Mouse (Mus musculus) bone marrow macrophage, adult 2 months (primary cell): ENCODE measurements around the gene Nrxn2. TPM values are rescaled to one million over a fixed set of nuclear protein-coding genes. Genes with fewer than 3 reads are reported as not detected.
A peak's percentile ranks its signal among the peaks of the same experiment; 100 is the strongest.

Source experiments
- H3K27ac ChIP-seq: 2 replicates; pipeline ENCODE4 v1.5.1; 2012; ENCODE audit warnings: low read depth, low read length; ENCODE audit not compliant: insufficient read depth
- H3K4me1 ChIP-seq: 2 replicates; pipeline ENCODE4 v1.6.1; 2012; ENCODE audit warnings: low read length; ENCODE audit not compliant: control insufficient read depth, insufficient read depth
- H3K4me3 ChIP-seq: 2 replicates; pipeline ENCODE4 v1.5.1; 2012; ENCODE audit warnings: mild to moderate bottlenecking, low read length, moderate library complexity; ENCODE audit not compliant: insufficient read depth
- CTCF ChIP-seq: IDR thresholded peaks from 2 replicates; pipeline ENCODE4 v1.5.1; 2012; ENCODE audit warnings: low read depth, mild to moderate bottlenecking, low read length, moderate library complexity
- POLR2A ChIP-seq: IDR thresholded peaks from 2 replicates; pipeline ENCODE4 v1.6.1; 2012; ENCODE audit warnings: mild to moderate bottlenecking, low read depth, low read length, borderline replicate concordance
- polyA plus RNA-seq: library from polyadenylated mRNA; stranded (reverse); fragments of >200 nt; gene quantifications from 2 replicates; pipeline ENCODE4 v1.2.4, GENCODE M21; 2012; ENCODE audit not compliant: missing spikeins, insufficient read depth, insufficient read length

The Nrxn2 gene
- polyA plus RNA-seq: not detected in 2 replicates

DNA sequence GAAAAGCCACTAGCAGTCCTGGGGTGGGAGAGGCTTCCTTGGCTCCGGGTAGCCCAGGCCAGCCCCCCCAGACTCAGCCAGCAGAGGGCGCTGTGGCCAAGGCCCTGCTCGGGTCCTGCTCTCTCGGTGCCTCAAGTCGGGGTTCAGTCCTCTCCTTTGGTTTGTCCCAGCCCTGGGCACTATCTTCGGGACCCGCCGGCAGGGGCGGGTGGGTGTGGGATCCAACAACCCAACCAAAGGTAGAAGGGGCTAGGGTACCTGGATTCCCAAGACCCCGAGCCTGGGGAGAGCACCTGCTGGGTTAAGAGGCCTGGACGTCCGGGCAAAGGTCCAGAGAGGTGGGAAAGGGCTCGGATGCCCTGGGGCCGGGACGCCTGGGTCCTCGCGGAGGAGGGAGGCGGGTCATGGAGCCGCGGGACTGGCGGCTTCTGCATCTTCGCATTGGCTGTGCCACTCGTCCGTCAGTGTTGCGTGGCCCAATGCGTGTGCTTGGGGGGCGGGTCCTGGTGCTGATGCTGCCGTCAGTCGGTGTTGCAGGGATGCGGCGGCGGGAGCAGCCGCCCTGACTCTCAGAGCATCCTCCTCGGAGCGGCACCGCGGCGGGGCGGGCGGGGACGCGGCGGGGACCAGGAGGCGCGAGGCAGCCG lies at the start of gene Nrxn2:
TSS of gene Nrxn2 (plus strand) at position 499 of the 647 bp plus-strand sequence.
- Histone ChIP-seq H3K4me3 (peak within 1 kb of the TSS; percentile 42), H3K27ac (no peak within 1 kb of the TSS), H3K4me1 (no peaks in the 10 kb centered on the region)
- TF ChIP-seq POLR2A (no peak), CTCF (peak; percentile 95)

DNA sequence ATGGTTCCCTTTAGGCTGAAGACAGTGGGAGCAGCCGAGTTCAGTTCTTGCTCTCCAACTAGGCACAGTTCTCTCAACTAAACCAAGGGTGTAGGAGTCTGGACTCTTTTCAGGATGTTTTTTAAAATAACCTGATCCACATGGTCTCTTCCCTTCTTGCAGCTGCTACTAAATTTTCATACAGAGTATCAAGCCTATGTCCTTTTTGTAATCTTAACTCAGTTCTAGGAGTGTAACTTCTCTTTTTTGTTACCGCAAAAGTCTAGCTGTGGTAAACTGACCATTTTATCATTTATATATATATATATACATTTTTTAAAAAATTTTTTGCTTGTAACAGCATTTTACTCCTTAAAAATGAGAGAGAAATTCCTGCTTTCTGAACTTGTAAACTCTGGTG lies 48.4 kb upstream of the Nrxn2 start:
- Histone ChIP-seq H3K27ac (peak overlapping the region; percentile 18; the same call in 1 of the 2 replicates), H3K4me3 (no peak overlapping the region), H3K4me1 (peaks cover 21% of the 10 kb centered on the region)
- TF ChIP-seq CTCF: no peak
- TF ChIP-seq POLR2A: no peak

DNA sequence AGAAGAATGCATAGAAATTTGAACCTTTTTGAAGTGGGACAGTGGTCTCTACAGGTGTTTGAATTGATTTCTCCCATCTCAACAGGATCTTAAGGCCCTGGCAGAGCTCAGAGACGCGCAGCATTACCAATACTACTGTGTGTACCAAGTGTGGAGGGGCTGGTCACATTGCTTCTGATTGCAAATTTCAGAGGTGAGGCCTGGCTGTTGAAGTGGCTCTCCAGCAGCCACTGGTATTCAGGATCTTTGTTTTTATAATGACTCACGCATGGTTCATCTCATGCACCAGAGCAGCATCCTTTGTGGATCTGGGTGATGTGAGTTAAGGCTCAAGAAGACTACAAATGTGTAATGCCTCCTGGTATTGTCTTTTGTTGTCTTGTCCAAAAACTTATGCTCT lies 46.1 kb upstream of the Nrxn2 start:
- Histone ChIP-seq H3K4me3 (no peak overlapping the region), H3K27ac (no peak overlapping the region), H3K4me1 (peaks cover 15% of the 10 kb centered on the region)
- TF ChIP-seq CTCF (no peak), POLR2A (no peak)

DNA sequence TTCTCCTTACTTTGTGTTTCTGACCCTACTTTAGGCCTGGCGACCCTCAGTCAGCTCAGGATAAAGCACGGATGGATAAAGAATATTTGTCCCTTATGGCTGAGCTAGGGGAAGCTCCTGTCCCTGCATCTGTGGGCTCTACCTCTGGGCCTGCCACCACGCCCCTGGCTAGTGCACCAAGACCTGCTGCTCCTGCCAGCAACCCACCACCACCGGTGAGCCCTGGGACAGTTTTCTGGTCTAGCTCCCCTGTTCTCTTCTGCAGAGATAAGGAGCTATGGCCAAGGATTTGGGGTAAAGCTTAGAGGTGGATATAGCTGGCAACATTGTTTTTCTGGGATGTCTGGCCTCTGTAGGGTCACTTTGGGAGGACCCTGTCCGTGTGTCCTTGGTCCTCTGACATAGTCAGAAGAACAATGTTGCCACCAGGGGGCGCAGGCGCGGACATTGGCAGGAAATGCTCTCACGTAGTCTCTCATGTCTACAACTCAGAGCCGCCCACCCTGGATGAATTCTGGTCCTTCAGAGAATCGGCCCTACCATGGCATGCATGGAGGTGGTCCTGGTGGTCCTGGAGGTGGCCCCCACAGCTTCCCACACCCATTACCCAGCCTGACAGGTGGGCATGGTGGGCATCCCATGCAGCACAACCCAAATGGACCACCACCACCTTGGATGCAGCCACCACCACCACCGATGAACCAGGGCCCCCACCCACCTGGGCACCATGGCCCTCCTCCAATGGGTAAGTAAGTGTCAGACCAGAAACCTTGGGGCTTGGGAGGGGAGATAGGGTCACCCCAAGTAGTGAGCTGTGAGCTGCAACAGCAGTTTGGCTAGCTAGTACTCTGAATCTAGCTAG lies 44.8 kb upstream of the Nrxn2 start:
- Histone ChIP-seq H3K4me1 (peaks cover 7% of the 10 kb centered on the region), H3K4me3 (no peak overlapping the region), H3K27ac (no peak overlapping the region)
- TF ChIP-seq CTCF (peak; percentile 96), POLR2A (no peak)

DNA sequence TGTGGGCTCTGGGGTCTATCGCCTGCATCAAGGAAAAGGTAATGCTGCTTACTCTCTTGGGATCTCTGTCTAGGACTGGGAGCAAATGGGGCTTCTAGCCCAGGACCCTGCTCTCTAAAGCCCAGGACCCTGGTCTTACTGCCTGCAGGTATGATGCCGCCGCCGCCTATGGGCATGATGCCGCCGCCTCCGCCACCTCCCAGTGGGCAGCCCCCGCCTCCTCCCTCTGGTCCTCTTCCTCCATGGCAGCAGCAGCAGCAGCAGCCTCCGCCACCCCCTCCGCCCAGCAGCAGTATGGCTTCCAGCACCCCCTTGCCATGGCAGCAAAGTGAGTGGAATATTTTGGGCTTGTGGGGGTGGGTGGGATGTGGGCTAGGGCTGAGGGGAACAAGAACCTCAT lies 44.0 kb upstream of the Nrxn2 start:
- Histone ChIP-seq H3K4me3 (no peak overlapping the region), H3K27ac (no peak overlapping the region), H3K4me1 (peaks cover 6% of the 10 kb centered on the region)
- TF ChIP-seq POLR2A (no peak), CTCF (no peak)

DNA sequence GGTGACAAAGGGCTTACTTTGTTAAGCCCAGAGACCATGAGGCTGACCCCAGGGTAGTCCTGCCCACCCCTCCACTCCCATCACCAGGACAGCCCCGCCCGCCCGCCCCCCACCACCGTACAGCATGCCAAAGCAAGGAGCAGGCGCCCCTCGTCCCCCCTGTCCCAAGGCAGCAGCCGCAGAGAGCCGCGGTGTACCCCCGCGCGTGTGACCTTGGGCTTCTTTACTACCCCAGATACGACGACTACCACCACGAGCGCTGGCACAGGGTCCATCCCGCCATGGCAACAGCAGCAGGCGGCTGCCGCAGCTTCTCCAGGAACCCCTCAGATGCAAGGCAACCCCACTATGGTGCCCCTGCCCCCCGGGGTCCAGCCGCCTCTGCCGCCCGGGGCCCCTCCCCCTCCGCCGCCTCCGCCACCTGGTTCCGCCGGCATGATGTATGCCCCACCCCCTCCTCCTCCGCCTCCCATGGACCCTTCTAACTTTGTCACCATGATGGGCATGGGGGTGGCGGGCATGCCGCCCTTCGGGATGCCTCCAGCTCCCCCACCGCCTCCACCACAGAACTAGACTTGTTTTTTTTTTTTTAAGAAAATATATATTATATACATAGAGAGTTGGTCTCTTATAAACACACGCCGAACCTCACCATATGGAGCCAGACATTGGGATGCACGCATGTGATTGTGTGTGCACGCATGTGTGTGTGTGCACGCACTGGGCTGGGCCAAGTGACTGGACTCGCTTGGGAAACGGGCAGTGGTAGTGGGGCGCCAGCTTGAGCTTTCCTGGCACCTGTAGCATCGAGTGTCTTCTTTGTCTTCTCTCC lies 42.9 kb upstream of the Nrxn2 start:
- no peak overlapping the region for H3K27ac ChIP-seq
- H3K4me1 ChIP-seq: no peaks in the 10 kb centered on the region
- H3K4me3 ChIP-seq: no peak overlapping the region
- TF ChIP-seq POLR2A (no peak), CTCF (no peak)

DNA sequence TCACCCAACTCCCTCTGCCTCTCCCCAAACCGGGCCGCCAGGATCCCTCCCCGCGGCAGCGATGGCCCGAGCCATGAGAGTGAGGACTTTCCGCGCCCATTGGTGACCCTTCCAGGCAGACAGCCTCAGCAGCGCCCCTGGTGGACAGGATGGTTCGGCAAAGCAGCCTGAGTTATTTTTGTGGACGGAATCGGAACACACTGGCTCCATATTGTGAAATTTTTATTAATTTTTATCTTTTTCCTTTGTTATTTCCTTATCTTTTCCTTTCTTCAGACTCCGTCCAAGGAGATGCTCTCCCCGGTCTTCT lies 42.3 kb upstream of the Nrxn2 start:
- H3K4me3 ChIP-seq: no peak overlapping the region
- no peak overlapping the region for H3K27ac ChIP-seq
- TF ChIP-seq CTCF (peak; percentile 67), POLR2A (no peak)
- H3K4me1 ChIP-seq: no peaks in the 10 kb centered on the region

DNA sequence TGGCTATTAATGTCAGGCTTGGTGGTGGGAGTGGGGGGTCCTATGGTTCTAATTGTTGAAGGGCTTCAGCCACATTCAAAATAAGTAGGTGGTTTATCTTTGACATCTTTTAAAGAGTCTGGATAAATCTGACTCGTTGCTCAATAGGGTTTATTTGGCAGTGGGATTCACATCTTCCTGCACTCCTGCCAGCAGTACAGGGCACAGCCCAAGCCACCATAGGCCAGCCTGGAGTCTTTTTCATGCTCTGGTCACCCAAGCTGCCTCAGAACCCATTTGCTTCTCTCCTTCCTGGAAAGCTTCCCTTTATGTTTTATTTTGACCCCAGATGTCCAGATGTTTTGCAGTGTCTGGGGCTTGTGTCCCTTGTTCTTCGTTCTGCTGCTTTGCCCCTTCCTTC lies 41.9 kb upstream of the Nrxn2 start:
- Histone ChIP-seq H3K4me3 (no peak overlapping the region), H3K27ac (no peak overlapping the region), H3K4me1 (no peaks in the 10 kb centered on the region)
- no peak for TF ChIP-seq CTCF
- no peak for TF ChIP-seq POLR2A

DNA sequence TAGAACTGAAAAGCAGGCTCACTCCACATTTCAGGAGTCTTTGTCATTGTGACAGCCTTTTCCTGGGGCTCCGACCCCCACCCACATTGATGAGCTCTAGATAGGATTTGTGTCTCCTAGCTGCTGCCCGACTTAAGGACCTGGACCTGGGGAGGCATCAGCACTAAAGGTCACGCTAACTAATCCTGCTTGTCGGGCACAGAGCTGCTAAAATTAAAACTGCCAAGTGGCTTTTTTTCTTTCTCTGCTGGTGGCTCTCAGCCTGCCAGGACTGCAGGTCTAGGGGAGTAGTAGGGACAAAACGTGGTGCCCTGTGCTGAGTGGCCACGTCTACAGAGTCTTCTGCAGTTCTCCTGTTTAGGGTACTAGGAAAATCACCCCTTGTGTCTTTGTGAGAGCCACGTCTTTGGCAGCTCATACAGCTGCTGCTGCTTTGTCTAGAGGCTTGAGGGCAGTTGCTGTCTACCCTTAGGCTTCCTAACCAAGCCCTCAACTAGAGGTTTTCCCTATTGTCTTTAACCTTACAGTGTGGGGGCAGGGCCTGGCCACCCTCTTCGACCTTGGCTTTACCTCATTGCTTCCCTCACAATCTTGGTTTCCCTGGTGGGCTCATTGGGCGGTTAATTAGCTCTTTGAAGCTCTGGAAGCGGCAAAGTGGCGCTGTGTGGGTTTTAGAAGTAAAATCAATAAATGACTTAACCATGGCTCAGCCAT lies 41.0 kb upstream of the Nrxn2 start:
- no peak overlapping the region for H3K4me3 ChIP-seq
- no peaks in the 10 kb centered on the region for H3K4me1 ChIP-seq
- TF ChIP-seq CTCF (no peak), POLR2A (no peak)
- H3K27ac ChIP-seq: no peak overlapping the region
